ENCODE assay signal across 9 mouse cellular contexts in genomic region chr11:97644834-97645233, GRCm38 (mm10). TPM values are rescaled to one million over a fixed set of nuclear protein-coding genes. Genes with fewer than 3 reads are reported as not detected.
DNase-seq lines count a peak whose midpoint lies in the region; ATAC-seq lines count a peak whose summit lies in the region.
"Had no signal": no experiment of that assay in that cellular context is flagged by ENCODE, and none has a peak within 500 bp of the region (broad histone marks: within the 10 kb centered on the region; RNA-seq: fewer than 3 reads in every experiment).

No protein-coding gene starts in this region.

- H3K4me2 ChIP-seq in kidney, embryonic 14.5 days (replicated peaks; ENCODE audit: low read depth, low read length) = no peak overlapping the region
- H3K4me2 ChIP-seq: embryonic facial prominence, embryonic 15.5 days had no signal

- no peaks in the 10 kb centered on the region for H3K36me3 ChIP-seq in kidney, embryonic 14.5 days (ENCODE audit: control insufficient read depth, insufficient read depth, low read length)
- no peaks in the 10 kb centered on the region for H3K36me3 ChIP-seq in embryonic facial prominence, embryonic 10.5 days (replicated peaks)
- H3K36me3 ChIP-seq: embryonic facial prominence, embryonic 15.5 days had no signal

- H3K27me3 ChIP-seq in kidney, embryonic 14.5 days (ENCODE audit: control insufficient read depth, insufficient read depth, low read length) = no peaks in the 10 kb centered on the region
- H3K27me3 ChIP-seq in embryonic facial prominence, embryonic 10.5 days (replicated peaks; ENCODE audit: low read depth, poor library complexity, severe bottlenecking) = no peaks in the 10 kb centered on the region
- H3K27me3 ChIP-seq: embryonic facial prominence, embryonic 15.5 days had no signal

- H3K4me1 ChIP-seq in kidney, embryonic 14.5 days (ENCODE audit: control insufficient read depth, insufficient read depth, low read length) = no peaks in the 10 kb centered on the region
- no peaks in the 10 kb centered on the region for H3K4me1 ChIP-seq in embryonic facial prominence, embryonic 10.5 days
- H3K4me1 ChIP-seq: embryonic facial prominence, embryonic 15.5 days had no signal

- ATAC-seq in kidney, embryonic 14.5 days (ENCODE audit: low FRiP score, low TSS enrichment) = no peak; the same call in 1 of the 2 replicates

- no peak overlapping the region for H3K27ac ChIP-seq in kidney, embryonic 14.5 days (ENCODE audit: low read depth, low read length)
- no peak overlapping the region for H3K27ac ChIP-seq in embryonic facial prominence, embryonic 10.5 days (replicated peaks)
- H3K27ac ChIP-seq: embryonic facial prominence, embryonic 15.5 days had no signal

- H3K4me3 ChIP-seq in kidney, embryonic 14.5 days (ENCODE audit: low read length) = no peak overlapping the region
- no peak overlapping the region for H3K4me3 ChIP-seq in embryonic facial prominence, embryonic 10.5 days
- H3K4me3 ChIP-seq: embryonic facial prominence, embryonic 15.5 days had no signal

- WGBS in kidney, embryonic 14.5 days = 2% methylated on average over 6 of the region's 6 CpGs
- 1% methylated on average over 6 of the region's 6 CpGs for WGBS in embryonic facial prominence, embryonic 10.5 days
- WGBS in large intestine, adult 2 months = 3% methylated on average over 6 of the region's 6 CpGs

- H3K9ac ChIP-seq in kidney, embryonic 14.5 days (ENCODE audit: low read depth, low read length) = no peak overlapping the region
- H3K9ac ChIP-seq: embryonic facial prominence, embryonic 15.5 days had no signal

- peak; percentile 85 for DNase-seq in kidney, adult 18-20 months
- DNase-seq in CD8-positive naive resting alpha-beta T cell, adult 2 months (ENCODE audit: low read depth in 2 of 2, low spot score in 2 of 2) = peak; percentile 57 to 71
- peak; percentile 69 to 76 for DNase-seq in adrenal gland, adult 18-20 months (ENCODE audit: low spot score in 2 of 2)
- DNase-seq in embryonic facial prominence, embryonic 10.5 days (ENCODE audit: low spot score) = peak; percentile 74
- peak; percentile 46 for DNase-seq in large intestine, adult 2 months (ENCODE audit: low read depth, low spot score)
- peak; percentile 77 for DNase-seq in retina, embryonic 14.5 days (ENCODE audit: low spot score)
- no peak for DNase-seq in ovary, postnatal 14 days (ENCODE audit: low spot score)

- no peaks in the 10 kb centered on the region for H3K9me3 ChIP-seq in kidney, embryonic 14.5 days (ENCODE audit: control insufficient read depth, low read length)
- peaks cover 3% of the 10 kb centered on the region; the same call in 1 of the 2 replicates for H3K9me3 ChIP-seq in embryonic facial prominence, embryonic 10.5 days
- H3K9me3 ChIP-seq: embryonic facial prominence, embryonic 15.5 days had no signal

RNA-seq across cellular contexts. Expression of gene Epop, which starts 15.3 kb away (rescaled TPM):
- polyA plus RNA-seq in kidney, embryonic 14.5 days (2014; fragmentation: Nextera tagmentation; extraction: Ambion mirVana) = 6.3 and 6.9 TPM in 2 replicates
- 1 to 10 TPM; 5.5 to 8.2 TPM for total RNA-seq in adrenal gland, adult 18-20 months (2021)
- 13.0 and 14.4 TPM in 2 replicates for polyA plus RNA-seq in embryonic facial prominence, embryonic 10.5 days (2016; fragmentation: Nextera tagmentation; extraction: Ambion mirVana)
- 1.2 and 1.5 TPM in 2 replicates for polyA plus RNA-seq in large intestine, adult 2 months (2012; rRNA removed)

RNA-seq across cellular contexts. Expression of gene Mllt6, which starts 18.4 kb away (rescaled TPM):
- polyA plus RNA-seq in kidney, embryonic 14.5 days (2014; fragmentation: Nextera tagmentation; extraction: Ambion mirVana) = 5.7 and 10.0 TPM in 2 replicates
- 10 to 100 TPM; 42.4 to 44.0 TPM for total RNA-seq in adrenal gland, adult 18-20 months (2021)
- polyA plus RNA-seq in embryonic facial prominence, embryonic 10.5 days (2016; fragmentation: Nextera tagmentation; extraction: Ambion mirVana) = 2.1 and 2.2 TPM in 2 replicates
- polyA plus RNA-seq in large intestine, adult 2 months (2012; rRNA removed) = 15.8 and 23.9 TPM in 2 replicates

RNA-seq across cellular contexts. Expression of gene Cisd3, which starts 40.8 kb away (rescaled TPM):
- 30.5 and 34.2 TPM in 2 replicates for polyA plus RNA-seq in kidney, embryonic 14.5 days (2014; fragmentation: Nextera tagmentation; extraction: Ambion mirVana)
- 100 to 1,000 TPM; 165 to 273 TPM for total RNA-seq in adrenal gland, adult 18-20 months (2021)
- 18.2 and 20.0 TPM in 2 replicates for polyA plus RNA-seq in embryonic facial prominence, embryonic 10.5 days (2016; fragmentation: Nextera tagmentation; extraction: Ambion mirVana)
- 318 and 359 TPM in 2 replicates for polyA plus RNA-seq in large intestine, adult 2 months (2012; rRNA removed)

RNA-seq across cellular contexts. Expression of gene Pcgf2, which starts 55.5 kb away (rescaled TPM):
- 19.3 and 23.1 TPM in 2 replicates for polyA plus RNA-seq in kidney, embryonic 14.5 days (2014; fragmentation: Nextera tagmentation; extraction: Ambion mirVana)
- 10 to 100 TPM; 18.6 to 19.5 TPM for total RNA-seq in adrenal gland, adult 18-20 months (2021)
- polyA plus RNA-seq in embryonic facial prominence, embryonic 10.5 days (2016; fragmentation: Nextera tagmentation; extraction: Ambion mirVana) = 23.2 and 24.1 TPM in 2 replicates
- 26.2 and 38.3 TPM in 2 replicates for polyA plus RNA-seq in large intestine, adult 2 months (2012; rRNA removed)

RNA-seq across cellular contexts. Expression of gene Psmb3, which starts 58.4 kb away (rescaled TPM):
- polyA plus RNA-seq in kidney, embryonic 14.5 days (2014; fragmentation: Nextera tagmentation; extraction: Ambion mirVana) = 525 and 539 TPM in 2 replicates
- total RNA-seq in adrenal gland, adult 18-20 months (2021) = 100 to 1,000 TPM; 221 to 238 TPM
- 634 and 654 TPM in 2 replicates for polyA plus RNA-seq in embryonic facial prominence, embryonic 10.5 days (2016; fragmentation: Nextera tagmentation; extraction: Ambion mirVana)
- 509 and 538 TPM in 2 replicates for polyA plus RNA-seq in large intestine, adult 2 months (2012; rRNA removed)
